Mouse (Mus musculus) brain, embryonic 14.5 days (tissue): ENCODE results near the gene Prrc2c.

Experiments used
- CTCF ChIP-seq: fragments of 200-500 bp; IDR thresholded peaks from 2 replicates; pipeline ENCODE4 v1.5.1; 2012; ENCODE audit warnings: inconsistent platforms, mild to moderate bottlenecking, moderate library complexity, borderline replicate concordance; ENCODE audit not compliant: insufficient read depth, insufficient read length; ENCODE audit errors: extremely low read depth
- POLR2A ChIP-seq: fragments of 200-500 bp; IDR thresholded peaks from 2 replicates; pipeline ENCODE4 v1.6.1; 2012; ENCODE audit warnings: mild to moderate bottlenecking, inconsistent platforms, borderline replicate concordance; ENCODE audit not compliant: poor library complexity, insufficient read depth, insufficient read length, severe bottlenecking; ENCODE audit errors: extremely low read depth

DNA sequence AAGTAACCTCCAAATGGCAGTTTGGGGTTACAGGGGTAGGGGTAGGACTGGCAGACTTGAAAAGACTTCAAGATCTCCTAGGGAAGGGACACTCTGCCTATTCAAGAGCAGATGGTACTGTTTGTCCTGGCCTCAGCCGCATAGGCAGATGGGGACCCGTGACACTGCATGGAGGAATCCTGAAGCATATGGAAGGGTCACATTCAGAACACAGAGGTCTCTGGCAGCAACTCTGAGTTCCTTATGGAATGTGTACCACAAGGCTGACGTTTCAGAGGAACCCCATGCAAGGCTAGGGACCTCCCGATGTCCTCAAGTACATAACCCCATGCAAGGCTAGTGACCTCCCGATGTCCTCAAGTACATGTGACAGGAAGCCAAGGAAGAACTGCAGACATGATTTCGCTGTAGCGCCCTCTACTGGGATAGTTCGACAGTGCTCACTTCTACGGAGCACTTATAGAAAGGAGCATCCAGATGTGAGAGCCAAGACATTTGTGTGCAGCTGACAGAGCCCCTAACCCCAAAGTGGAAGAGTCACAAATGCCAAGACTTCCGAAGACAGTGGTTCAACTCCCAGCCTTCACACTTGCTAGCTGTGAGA, 94.2 kb downstream of the Prrc2c start:
- no peak for TF ChIP-seq CTCF
- TF ChIP-seq POLR2A = no peak
